Mouse (Mus musculus): ENCODE results near the gene Nfatc2.

GRCm38 (mm10) chr2:168543026-168543425, 58.4 kb downstream of the Nfatc2 start:
- TF ChIP-seq CTCF (IDR thresholded peaks at IDR 0.05; ENCODE audit: low read depth) (no peak), EP300 (IDR thresholded peaks at IDR 0.05; ENCODE audit: low read depth) (no peak)

All from heart, postnatal 0 days (tissue).